Mouse (Mus musculus): ENCODE measurements around the gene B4galt2.

B4galt2 gene

GRCm38 (mm10) chr4:117867000-117867399 lies 16.3 kb downstream of the B4galt2 start:
- DNase-seq, result no peak

DNA sequence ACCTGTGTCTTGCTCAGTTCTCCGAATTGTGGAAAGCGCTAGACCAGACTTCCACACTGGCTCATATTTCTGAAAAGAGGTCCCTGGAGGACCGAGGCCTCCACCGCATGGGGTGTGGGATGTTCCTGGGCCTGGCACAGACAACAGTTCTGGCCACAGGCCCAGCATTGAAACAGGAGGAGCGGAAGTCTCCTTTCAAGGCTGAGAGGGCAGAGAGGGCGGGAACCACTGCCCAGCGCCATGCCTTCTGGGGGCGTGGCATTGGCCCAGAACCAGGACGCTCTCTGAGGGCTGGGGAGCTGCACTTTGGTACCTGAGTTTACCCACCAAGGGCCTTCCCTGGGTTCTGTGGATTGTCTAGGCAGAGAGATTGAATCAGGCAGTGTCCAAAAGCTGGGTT lies 17.2 kb downstream of the B4galt2 start:
- DNase-seq, result peak; percentile 92 to 95

DNA sequence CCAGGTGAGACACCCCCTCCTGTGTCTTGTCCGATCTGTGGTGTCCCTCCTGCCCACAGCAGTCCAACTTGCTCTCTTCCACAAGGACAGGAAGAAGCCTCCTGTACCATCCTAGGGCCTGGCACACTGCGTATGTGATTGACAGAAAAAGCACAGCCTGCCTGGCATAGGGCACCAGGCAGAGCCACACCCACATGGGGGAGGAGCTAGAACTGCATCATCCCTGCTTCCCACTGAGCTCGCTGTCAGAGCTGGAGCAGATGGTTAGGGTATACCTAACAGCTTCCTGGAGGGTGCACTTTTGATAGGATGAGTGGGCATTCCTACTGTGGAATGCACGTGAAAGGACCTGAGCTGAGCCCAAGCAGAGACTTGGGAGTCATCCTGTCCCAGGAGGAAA lies 20.5 kb downstream of the B4galt2 start:
- peak in 1 of 2 experiments; percentile 55 for DNase-seq

- DNase-seq, result no peak
Observed at GRCm38 (mm10) chr4:117860570-117860969, 22.7 kb downstream of the B4galt2 start.

- DNase-seq, result peak; percentile 76 to 86
Observed at GRCm38 (mm10) chr4:117858794-117859193, 24.5 kb downstream of the B4galt2 start.

DNA sequence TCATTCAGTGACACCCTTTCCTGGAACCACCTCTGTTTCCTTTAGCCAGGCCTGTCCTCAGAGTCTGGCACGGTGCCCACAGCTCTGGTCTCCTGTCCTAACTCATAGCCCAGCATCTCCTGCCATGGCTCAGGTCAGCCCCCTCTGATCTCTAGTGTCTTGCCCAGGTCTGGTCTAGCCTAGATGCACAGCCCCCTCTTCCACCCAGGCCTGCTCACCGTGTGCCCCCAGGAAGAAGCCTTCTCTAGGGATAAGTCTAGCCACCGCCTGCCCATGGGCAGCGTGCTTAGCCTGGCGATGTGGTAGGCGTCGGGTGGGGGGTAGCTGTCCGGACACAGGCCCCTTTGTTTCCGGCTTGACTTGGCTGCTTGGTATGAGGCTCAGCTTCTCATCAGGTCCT lies 28.1 kb downstream of the B4galt2 start:
- DNase-seq, result peak in 1 of 2 experiments; percentile 29

- DNase-seq, result no peak
Observed at GRCm38 (mm10) chr4:117852152-117852868, 31.0 kb downstream of the B4galt2 start.

GRCm38 (mm10) chr4:117850871-117851270 lies 32.4 kb downstream of the B4galt2 start:
- peak; percentile 31 to 51 for DNase-seq

DNA sequence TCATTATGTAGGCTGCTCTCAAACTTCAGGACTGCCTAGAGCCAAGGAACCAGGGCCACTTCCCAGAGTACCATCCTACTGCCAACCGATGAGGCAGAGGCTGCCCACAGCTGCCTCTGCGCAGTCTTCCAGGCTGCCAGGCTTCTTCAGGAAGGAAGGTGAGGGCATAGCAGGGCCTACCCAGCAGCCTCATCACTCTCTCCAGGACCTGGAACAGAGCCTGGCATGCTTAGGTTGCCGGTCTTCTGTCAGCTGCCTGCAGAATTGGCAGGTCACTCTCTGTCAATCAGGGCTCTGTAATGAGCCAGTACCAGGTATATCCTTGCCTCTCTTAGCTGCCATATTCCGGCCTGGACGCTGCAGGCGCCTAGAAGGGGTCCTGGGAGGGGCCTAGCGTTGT lies 33.1 kb downstream of the B4galt2 start:
- DNase-seq, result no peak

- DNase-seq, result no peak
Observed at GRCm38 (mm10) chr4:117849506-117849905, 33.8 kb downstream of the B4galt2 start.

DNA sequence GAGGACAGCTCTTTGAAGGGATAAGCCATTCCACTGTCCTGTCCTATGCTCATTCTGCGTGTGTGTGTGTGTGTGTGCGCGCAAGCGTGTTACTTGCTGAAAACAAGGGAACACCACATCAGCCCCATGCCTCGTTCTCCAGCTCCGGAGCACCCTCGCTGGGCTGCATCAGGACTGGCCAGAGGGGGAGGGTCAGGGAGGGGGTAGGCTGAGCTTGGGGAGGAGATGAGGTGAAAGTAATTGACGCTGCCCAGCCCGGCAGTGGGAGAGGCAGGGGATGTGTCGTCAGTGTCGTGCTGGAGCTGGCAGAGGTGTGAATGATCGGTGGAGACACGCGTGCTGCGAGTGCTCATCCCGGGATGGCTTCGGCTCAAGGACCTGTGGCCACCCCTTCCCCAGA lies 34.2 kb downstream of the B4galt2 start:
- DNase-seq, result no peak

GRCm38 (mm10) chr4:117847011-117847410 lies 36.3 kb downstream of the B4galt2 start:
- peak in 1 of 2 experiments; percentile 34 for DNase-seq

DNA sequence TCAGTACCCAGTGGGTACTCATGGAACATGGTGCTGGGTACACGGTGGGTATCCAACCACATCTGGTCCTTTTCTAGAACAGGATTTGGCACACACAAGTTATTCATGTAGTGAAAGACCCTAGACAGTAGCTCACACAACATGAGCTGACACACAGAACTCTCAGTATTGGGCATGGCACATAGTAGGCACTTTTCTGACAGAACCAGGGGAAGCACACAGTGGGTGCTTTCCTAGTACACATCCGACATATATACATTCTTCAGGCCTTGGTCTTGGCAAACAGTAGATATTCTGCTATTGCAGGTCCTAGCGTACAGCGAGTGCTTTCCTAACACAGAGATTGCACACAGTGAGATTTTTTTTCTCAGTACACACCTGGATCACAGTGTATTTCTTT lies 37.0 kb downstream of the B4galt2 start:
- DNase-seq, result no peak

DNA sequence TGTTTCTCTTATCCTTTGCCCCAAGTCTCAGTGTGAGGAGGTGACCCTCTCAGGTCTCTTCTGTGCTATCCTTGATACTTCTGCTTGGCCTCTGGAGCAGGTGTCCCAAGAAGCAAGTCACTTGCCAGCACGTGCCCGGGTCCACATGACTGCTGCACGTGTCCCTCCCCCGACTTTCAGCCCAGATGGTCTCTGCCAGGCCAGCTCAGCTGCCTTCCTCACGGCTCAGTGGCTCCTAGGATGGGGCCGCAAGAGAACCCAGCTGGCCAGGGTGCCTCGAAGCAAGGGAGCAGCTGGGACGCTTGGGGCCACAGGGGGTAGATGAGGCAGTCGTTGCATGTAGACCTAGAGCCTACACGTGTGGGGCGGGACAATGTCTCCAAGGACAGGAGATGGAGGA lies 38.0 kb downstream of the B4galt2 start:
- peak in 1 of 2 experiments; percentile 62 for DNase-seq

DNA sequence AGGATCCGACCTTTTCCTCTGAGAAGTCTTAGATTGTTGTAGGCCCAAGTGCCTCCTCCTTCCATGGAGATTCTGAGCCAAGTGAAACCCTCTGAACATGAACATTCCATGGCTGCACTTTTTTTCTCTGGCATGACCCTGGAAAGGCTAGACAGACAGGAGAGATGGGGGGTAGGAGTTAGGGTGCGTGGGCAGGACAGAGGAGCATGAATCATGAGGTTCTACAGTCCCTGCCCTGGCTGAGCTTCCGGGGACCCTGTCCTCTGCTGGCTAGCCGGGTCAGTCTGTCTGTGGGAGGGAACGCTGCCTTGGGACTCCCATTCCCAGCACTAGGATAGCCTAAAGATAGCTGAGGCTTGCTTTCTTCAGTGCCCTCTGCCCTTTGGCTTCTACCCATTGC lies 38.8 kb downstream of the B4galt2 start:
- DNase-seq, result no peak

DNA sequence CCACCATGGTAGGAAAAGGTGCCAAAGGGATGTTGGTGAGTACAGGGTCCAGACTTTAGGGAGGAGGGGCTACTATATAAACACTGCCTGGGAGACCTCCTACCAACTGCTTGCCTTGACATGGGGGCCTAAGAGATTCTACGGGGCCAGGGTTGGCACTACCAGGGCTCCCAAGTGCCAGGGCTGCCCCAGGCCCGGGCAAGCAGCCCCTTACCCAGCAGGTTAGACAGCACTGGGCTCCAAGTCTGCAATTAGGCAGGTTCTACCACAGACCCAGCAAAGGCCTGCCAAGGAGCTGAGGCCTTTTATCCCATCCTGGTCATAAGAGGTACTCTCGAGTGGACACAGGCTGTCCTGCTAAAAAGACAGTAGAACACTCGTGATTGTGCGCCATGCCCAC lies 40.2 kb downstream of the B4galt2 start:
- no peak for DNase-seq

DNA sequence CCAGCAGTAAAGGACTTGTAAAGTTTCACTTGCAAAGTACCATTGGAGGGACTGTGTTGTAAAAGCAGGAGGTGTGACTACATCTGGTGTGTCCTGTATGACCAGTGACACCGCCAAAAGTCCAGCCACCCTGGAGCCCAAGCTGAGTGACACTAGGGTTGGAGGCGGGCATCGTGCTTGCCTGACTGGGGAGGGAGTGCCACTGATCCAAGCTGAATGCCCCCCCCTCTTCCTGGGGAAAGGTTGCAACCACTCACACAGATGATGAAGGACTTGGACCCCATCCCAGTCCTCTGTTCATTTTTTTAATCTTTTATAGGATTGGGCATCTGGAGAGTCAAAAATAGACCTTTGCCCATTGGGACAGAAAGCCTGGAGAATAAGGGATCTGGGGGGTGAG lies 41.7 kb downstream of the B4galt2 start:
- DNase-seq, result peak; percentile 27 to 58

DNA sequence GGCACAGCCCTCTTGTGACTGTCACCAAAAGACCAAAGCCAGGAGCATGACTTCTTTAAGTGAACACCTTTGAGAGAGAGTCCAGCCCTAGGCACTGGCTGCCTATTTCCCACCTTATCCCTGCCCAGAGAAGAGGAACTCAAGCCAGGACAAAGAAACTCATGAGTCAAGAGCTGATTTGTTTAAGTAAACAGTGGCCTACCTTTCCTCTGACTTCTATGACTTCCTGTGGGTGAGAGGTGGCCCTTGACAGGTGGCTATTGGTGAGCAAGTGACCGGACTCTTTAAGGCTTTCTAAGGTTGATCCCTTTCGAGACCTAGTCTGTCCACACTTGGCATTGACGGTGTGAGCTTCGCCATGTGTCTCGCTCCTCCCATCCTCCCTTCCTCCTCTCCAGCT lies 42.5 kb downstream of the B4galt2 start:
- no peak for DNase-seq

GRCm38 (mm10) chr4:117839366-117839765 lies 43.9 kb downstream of the B4galt2 start:
- DNase-seq, result peak; percentile 63 to 86

DNA sequence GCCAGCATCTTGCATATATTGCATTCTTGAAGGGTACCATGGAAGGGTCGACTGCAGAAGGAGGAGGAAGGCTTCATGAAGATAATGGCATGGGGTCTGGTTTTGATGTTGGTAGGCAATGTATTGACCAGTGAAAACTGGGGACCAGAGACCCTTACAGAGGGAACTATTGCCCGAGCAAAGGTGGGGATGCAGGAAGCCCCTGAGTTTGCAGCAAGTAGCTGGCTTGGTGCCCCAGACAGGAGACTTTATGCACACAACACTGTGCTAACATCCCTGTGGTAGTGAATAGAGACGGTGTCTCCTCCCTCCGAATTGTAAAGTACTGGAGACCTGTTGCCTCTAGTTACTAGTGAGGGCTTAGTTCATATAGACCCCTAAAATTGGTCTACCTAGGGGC lies 46.0 kb downstream of the B4galt2 start:
- no peak for DNase-seq

DNA sequence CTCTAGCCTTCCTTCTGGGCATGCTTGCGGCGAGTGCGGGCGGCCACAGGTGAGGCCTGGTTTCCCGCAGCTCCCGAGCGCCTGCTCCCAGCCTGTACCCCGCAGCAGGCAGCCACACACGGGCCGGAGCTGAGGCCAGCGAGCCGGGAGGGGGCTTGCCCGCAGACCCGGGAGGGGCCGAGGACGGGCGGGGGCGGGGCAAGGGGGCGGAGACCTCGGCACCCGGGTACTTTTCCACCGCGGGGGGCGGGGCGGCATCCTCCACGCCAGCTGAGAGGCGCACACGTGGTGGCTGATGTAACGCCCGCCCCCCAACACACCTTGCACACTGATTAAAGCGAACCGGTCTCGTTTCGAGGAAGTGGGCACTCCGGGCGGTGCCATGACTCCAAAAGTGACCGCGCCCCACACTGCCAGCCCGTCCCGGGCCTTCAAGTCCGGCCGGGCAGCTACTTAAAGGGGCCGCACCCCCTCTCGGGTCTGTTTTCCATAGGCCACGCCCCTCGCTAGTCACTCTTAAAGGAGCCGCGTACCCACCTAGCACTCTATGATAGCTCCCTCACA lies 47.0 kb downstream of the B4galt2 start:
- DNase-seq, result peak; percentile 95 to 96

GRCm38 (mm10) chr4:117835531-117836111 lies 47.7 kb downstream of the B4galt2 start:
- peak; percentile 47 to 62 for DNase-seq

DNA sequence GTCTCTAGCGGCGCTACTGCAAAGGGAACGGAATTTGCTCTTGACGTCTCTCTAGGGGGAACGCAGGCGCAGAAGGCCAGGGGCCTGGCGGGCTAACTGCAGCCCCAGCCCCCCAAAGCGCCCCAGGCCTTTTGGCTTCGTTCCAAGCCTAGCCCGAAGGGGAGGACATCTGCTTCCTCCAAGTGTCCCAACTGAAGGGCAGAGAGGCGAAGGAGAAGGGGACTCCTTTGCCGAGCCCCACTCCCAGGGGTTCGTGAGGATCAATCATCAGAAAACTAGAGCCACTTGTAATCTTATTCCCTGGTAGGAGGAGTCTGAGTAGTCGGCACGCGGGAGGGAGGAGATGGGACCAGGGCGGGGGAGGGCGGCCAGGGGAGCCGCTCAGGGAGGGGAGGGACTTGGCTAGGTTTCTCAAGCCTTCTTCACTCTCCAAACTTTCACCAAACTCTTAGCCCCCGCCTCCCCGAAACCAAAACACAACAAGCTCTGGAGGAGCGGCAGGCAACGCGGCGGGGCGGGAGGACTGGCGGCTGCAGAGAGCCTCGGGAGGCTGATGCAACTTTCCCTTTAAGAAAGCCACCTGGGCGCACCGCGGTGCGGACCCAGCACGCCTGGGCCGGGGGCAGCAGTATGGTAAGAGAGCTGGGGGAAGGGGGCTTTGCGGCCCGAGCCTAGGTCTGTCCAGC lies 48.3 kb downstream of the B4galt2 start:
- DNase-seq, result peak; percentile 81 to 89

- no peak for DNase-seq
Observed at GRCm38 (mm10) chr4:117834457-117834844, 48.8 kb downstream of the B4galt2 start, which contains the start of gene Slc6a9. TSS of gene Slc6a9 (plus strand) at chr4:117834506.
